Mouse (Mus musculus): Measurements from ENCODE around the gene Ndufv1.

Ndufv1 gene

GRCm38 (mm10) chr19:4001752-4002151, 10.9 kb downstream of the Ndufv1 start:
- DNase-seq (ENCODE audit: low spot score in 2 of 2) = no peak

- no peak for DNase-seq (ENCODE audit: low spot score in 2 of 2)
These were observed 11.6 kb downstream of the Ndufv1 start for GRCm38 (mm10) chr19:4000949-4001525.

GRCm38 (mm10) chr19:4000119-4000900, 12.3 kb downstream of the Ndufv1 start, which contains the start of the genes Nudt8 and Gm49405:
Nudt8 (plus strand) TSS chr19:4000580.
Gm49405 (plus strand) TSS chr19:4000626.
- peak; percentile 95 for DNase-seq (ENCODE audit: low spot score in 2 of 2)

GRCm38 (mm10) chr19:3999121-3999730, 13.4 kb downstream of the Ndufv1 start:
- DNase-seq (ENCODE audit: low spot score in 2 of 2) = no peak

GRCm38 (mm10) chr19:3998335-3998734, 14.3 kb downstream of the Ndufv1 start:
- no peak for DNase-seq (ENCODE audit: low spot score in 2 of 2)

- no peak for DNase-seq (ENCODE audit: low spot score in 2 of 2)
These were observed 15.4 kb downstream of the Ndufv1 start for GRCm38 (mm10) chr19:3997231-3997630.

- no peak for DNase-seq (ENCODE audit: low spot score in 2 of 2)
These were observed 15.9 kb downstream of the Ndufv1 start for GRCm38 (mm10) chr19:3996747-3997146.

GRCm38 (mm10) chr19:3996106-3996505, 16.5 kb downstream of the Ndufv1 start:
- DNase-seq (ENCODE audit: low spot score in 2 of 2) = no peak

GRCm38 (mm10) chr19:3995505-3995904, 17.1 kb downstream of the Ndufv1 start:
- DNase-seq (ENCODE audit: low spot score in 2 of 2) = no peak

- no peak for DNase-seq (ENCODE audit: low spot score in 2 of 2)
These were observed 17.7 kb downstream of the Ndufv1 start for GRCm38 (mm10) chr19:3994932-3995331.

GRCm38 (mm10) chr19:3992416-3992815, 20.2 kb downstream of the Ndufv1 start, which contains the start of gene Tbx10:
Tbx10 (plus strand) TSS chr19:3992752.
- no peak for DNase-seq (ENCODE audit: low spot score in 2 of 2)

GRCm38 (mm10) chr19:3991966-3992365, 20.6 kb downstream of the Ndufv1 start:
- DNase-seq (ENCODE audit: low spot score in 2 of 2) = no peak

- DNase-seq (ENCODE audit: low spot score in 2 of 2) = no peak
These were observed 21.0 kb downstream of the Ndufv1 start for GRCm38 (mm10) chr19:3991562-3991961.

- no peak for DNase-seq (ENCODE audit: low spot score in 2 of 2)
These were observed 21.8 kb downstream of the Ndufv1 start for GRCm38 (mm10) chr19:3990804-3991203.

- DNase-seq (ENCODE audit: low spot score in 2 of 2) = no peak
These were observed 23.9 kb downstream of the Ndufv1 start for GRCm38 (mm10) chr19:3988750-3989149.

GRCm38 (mm10) chr19:3988066-3988465, 24.5 kb downstream of the Ndufv1 start:
- no peak for DNase-seq (ENCODE audit: low spot score in 2 of 2)

GRCm38 (mm10) chr19:3986334-3986733, 26.3 kb downstream of the Ndufv1 start, which contains the start of gene Acy3:
Acy3 (plus strand) TSS chr19:3986570.
- DNase-seq (ENCODE audit: low spot score in 2 of 2) = peak in 1 of 2 experiments; percentile 55

- DNase-seq (ENCODE audit: low spot score in 2 of 2) = no peak
These were observed 27.3 kb downstream of the Ndufv1 start for GRCm38 (mm10) chr19:3985261-3985681.

GRCm38 (mm10) chr19:3983527-3984200, 28.9 kb downstream of the Ndufv1 start:
- DNase-seq (ENCODE audit: low spot score in 2 of 2) = no peak

GRCm38 (mm10) chr19:3980917-3981316, 31.7 kb downstream of the Ndufv1 start:
- DNase-seq (ENCODE audit: low spot score in 2 of 2) = no peak

GRCm38 (mm10) chr19:3980309-3980708, 32.3 kb downstream of the Ndufv1 start:
- peak; percentile 79 to 83 for DNase-seq (ENCODE audit: low spot score in 2 of 2)

GRCm38 (mm10) chr19:3975866-3976265, 36.7 kb downstream of the Ndufv1 start:
- DNase-seq (ENCODE audit: low spot score in 2 of 2) = no peak

Measured in right cerebral cortex, postnatal 10 days (tissue).